Mouse (Mus musculus) CD8-positive naive resting alpha-beta T cell, adult 57 days (primary cell): ENCODE data around the gene Mog. TPM values are rescaled to one million over a fixed set of nuclear protein-coding genes. Genes with fewer than 3 reads are reported as not detected.

ENCODE experiments used
- total RNA-seq: library from RNA; stranded (reverse); gene quantifications from one replicate; pipeline ENCODE4 v1.2.4, GENCODE M21; 2023

The Mog gene
- not detected for total RNA-seq

DNA sequence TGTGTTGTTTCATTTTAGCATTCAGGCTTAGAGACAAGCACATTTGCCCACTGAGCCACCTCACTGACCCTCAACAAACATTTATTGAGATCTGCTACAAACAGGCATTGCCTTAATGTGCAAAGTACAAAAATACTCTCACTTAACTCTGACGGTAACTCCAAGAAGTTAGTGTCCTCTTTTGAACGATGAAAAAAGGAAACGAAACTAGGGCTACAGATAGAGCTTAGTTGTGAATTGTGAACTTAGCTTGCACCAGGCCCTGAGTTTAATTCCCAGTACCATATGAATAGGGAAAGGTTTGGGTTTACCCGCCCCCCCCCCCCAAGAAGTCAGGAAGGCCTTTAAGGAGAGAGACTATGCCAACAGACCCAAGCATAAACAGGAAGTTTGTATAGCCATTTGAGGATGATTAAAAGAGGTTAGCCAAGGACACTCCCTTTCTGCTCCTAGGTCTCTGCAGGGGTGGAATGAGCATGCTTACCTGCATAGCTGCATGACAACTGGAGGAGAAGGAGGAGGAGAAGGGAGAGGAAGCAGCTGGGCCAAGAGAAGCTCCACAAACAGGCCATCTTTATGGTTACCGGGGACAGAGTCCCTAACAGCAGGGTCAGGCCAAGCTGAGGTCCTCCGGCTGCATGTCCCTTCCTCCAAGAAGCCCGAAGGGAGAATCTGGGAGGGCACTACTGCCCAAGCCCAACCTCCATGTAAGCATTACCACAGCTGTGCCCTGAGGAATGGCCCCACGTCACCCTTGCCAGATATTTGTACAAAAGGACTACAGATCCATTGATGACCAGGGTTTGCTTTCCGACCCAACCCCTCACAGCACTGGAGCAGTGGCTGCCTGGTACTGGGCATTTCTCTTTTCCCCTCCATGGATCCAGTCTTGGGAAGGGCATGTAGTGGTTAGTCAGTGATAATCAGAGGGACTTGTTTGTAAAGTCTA lies at the start of gene Mog:
TSS of gene Mog (minus strand) at position 771 of the 949 bp plus-strand sequence.

DNA sequence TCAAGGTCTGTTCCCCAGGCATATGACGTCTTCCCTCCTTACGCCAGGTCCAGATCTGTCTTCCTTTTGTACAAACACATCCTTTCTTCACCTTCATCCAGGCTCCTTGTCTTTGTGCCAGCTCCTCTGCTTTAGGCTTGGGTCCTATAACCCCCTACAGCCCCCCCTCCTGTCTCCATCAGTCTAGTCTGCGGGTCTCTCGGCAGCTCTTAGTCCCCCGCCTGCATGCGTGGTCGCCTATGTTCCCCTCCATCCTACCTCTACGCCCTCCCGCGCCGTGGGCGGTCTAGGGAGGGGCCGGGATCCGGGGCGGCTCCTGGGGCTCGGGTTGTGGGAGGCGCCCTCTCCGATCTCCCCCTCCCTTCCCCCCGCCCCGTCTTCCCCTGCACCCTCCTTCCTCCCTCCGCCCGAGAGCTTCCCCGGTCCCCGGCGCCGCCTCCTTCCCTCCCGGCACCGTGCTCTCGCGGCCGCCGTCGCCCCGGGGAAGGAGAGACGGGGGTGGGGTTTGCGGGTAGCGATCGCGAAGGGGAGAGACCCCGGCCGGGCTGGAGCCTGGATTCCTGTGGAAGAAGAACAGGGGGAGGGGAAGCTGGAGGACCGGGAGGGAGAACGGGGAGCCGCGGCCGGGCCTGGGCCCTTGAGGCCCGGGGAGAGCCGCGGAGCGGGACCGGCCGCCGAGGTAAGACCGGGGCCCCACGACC lies 22.6 kb upstream of the Mog start, which contains the start of gene Gabbr1:
TSS of gene Gabbr1 (plus strand) at position 356 of the 701 bp plus-strand sequence.

DNA sequence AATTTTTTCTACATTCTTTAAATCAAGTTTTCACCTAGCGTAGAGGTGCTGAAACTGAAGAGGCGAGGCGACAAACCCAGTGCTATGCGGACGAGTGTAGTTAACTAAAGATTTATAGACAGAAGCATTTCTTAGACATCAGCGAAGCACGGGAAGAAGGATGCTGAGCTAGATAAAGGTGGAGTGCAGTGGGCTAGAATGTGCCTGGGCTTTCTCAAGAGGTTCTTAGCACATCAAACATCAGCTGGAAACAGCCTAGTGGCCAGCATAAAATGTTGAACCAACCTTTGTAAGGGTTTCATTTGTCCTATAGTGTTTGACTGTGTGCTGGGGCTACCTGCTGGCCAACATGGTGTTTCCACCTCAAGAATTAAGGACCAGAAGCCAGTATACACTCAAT lies 22.3 kb downstream of the Mog start, which contains the start of gene Zfp57:
TSS of gene Zfp57 (plus strand) at position 301 of the 400 bp plus-strand sequence.

DNA sequence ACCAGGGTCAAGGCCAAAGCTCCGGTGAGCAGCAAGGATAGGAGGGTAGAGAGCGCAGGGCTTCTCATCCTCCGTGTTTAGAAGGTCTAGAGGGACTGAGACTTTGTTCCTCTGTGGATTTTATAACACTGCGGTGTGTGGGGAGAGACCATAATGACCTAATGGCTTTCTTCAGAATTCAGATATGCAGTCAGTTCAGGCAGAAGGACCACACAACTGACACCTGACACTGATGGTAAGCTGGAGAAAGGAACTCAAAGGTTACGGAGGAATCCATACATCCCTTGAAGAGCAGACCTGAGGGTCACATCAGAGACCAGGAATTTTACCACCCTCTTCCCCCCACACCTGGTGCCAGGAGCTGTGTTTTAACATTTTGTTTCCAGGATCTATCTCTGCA lies 33.8 kb downstream of the Mog start, which contains the start of gene H2-M5:
TSS of gene H2-M5 (minus strand) at position 101 of the 400 bp plus-strand sequence.

DNA sequence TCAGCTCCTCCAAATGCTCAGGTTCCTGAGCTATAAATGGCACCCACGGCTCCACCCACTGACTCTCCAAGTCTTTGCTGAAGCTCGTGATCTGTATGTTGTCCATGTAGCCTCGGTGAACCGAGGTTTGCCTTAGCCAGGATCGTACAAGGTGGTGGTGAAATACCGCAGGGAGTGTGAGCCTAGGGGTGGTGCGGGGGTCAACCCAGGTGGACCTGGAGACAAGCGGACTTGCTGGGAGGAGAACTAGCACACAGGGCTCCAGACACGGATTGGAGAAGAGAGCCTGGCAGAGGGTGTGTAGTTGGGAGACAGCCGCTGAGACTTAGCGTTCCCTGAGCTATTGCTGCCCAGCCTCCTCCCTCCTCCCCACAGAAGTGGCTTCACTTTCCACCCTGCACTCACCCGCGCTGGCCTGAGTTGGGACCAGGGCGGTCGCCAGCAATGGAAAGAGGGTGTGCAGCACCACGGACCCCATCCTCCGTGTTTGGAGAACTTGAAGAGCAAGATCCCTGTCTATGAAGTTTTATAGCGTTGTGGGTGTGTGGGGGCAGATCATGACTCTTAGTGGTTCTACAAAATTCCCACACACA lies 41.9 kb downstream of the Mog start, which contains the start of gene 2410137M14Rik:
TSS of gene 2410137M14Rik (minus strand) at position 17 of the 593 bp plus-strand sequence.

Other genes starting within 250 kb of the Mog start
- not detected for gene H2-M10.6, start 211.2 kb downstream of the Mog start, total RNA-seq
- 128 TPM for gene Trim26, start 186.3 kb downstream of the Mog start, total RNA-seq
- not detected for gene Trim15, start 156.2 kb downstream of the Mog start, total RNA-seq
- 0.89 TPM for gene Trim10, start 153.8 kb downstream of the Mog start, total RNA-seq
- gene Trim40, start 133.3 kb downstream of the Mog start, total RNA-seq = not detected
- not detected for gene Trim31, start 125.3 kb downstream of the Mog start, total RNA-seq
- gene Rnf39, start 80.5 kb downstream of the Mog start, total RNA-seq = 2.2 TPM
- gene Ppp1r11, start 71.7 kb downstream of the Mog start, total RNA-seq = 56.2 TPM
- 59.2 TPM for gene Znrd1, start 64.8 kb downstream of the Mog start, total RNA-seq
- 2.3 TPM for gene Znrd1as, start 64.8 kb downstream of the Mog start, total RNA-seq
- gene 2410137M14Rik, start 42.2 kb downstream of the Mog start, total RNA-seq = not detected
- not detected for gene H2-M5, start 33.9 kb downstream of the Mog start, total RNA-seq
- not detected for gene Zfp57, start 22.2 kb downstream of the Mog start, total RNA-seq
- 153 TPM for gene Gabbr1, start 22.6 kb upstream of the Mog start, total RNA-seq
- 0.18 TPM for gene Olfr90, start 65.1 kb upstream of the Mog start, total RNA-seq
- gene Olfr91, start 74.9 kb upstream of the Mog start, total RNA-seq = not detected
- gene Olfr92, start 96.7 kb upstream of the Mog start, total RNA-seq = not detected
- not detected for gene Olfr93, start 138.1 kb upstream of the Mog start, total RNA-seq
- gene Ubd, start 170.5 kb upstream of the Mog start, total RNA-seq = not detected
- not detected for gene Olfr94, start 177.6 kb upstream of the Mog start, total RNA-seq
- gene Olfr95, start 189.7 kb upstream of the Mog start, total RNA-seq = not detected
- not detected for gene Olfr96, start 196.7 kb upstream of the Mog start, total RNA-seq
- gene Olfr97, start 213.9 kb upstream of the Mog start, total RNA-seq = not detected
- gene Olfr98, start 240.4 kb upstream of the Mog start, total RNA-seq = not detected
- gene H2-M3, start 246.8 kb upstream of the Mog start, total RNA-seq = 38.8 TPM